Mouse (Mus musculus): ENCODE data around the gene Csrp3.

Gene Csrp3

GRCm38 (mm10) chr7:48867576-48867975 lies 19.7 kb upstream of the Csrp3 start:
- DNase-seq (ENCODE audit: low spot score in 2 of 2) = no peak

GRCm38 (mm10) chr7:48864671-48865458 lies 17.0 kb upstream of the Csrp3 start:
- no peak for DNase-seq (ENCODE audit: low spot score in 2 of 2)

DNA sequence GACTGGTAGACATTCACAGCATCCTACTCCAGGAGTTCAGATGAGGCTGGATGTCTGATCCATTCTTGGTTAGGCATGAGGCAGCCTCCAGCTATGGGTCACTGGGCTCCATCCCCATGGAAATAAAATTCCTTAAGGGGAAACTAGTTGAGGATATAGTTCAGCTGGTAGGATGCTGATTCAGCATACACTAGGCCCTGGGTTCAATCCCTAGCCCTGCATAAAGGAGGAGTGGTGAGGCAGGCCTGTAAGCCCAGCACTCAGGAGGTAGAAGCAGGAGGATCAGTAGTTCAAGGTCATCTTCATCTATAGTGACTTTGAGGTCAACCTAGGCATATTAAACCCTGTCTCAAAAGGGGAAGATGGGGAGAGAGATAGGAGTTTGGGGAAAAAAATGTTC lies 16.4 kb upstream of the Csrp3 start:
- no peak for DNase-seq (ENCODE audit: low spot score in 2 of 2)

DNA sequence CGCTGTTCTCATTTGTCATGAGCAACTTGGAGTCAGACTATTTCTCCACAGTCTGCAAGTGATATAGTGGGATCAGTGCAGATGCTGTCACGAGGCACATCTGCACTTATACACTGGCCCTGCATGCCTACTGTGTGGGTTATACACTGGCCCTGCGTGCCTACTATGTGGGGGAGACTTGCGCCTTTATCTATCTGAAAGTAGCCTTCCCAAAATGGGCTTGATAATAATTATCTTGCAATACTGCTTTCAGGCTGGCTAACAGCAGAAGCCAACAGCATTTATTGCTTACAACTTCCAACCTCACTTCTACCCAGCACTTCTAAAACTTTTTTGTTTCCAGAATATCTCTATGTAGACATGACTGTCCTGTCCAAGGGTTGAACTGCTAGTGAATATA lies 14.0 kb upstream of the Csrp3 start:
- DNase-seq (ENCODE audit: low spot score in 2 of 2) = no peak

GRCm38 (mm10) chr7:48860948-48861347 lies 13.1 kb upstream of the Csrp3 start:
- no peak for DNase-seq (ENCODE audit: low spot score in 2 of 2)

DNA sequence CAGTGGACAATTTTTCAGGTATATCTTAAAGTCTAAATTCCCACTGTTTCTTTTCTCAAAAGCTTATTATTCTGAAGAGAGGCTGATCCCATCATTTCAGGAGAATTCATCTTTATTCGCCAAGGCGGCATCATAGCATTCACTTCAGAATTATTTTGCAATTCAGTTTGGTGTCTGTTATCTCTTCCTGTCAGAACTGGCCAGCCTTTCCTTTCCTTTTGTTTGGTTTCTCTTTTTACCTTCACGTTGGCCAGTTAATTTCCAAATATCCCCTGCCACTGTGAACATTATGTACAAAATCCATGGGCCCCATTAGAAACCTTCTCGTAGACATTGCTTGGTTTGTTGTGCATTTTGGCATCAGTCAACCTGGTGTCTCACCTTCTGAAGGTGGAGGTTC lies 11.5 kb upstream of the Csrp3 start:
- DNase-seq (ENCODE audit: low spot score in 2 of 2) = no peak

- DNase-seq (ENCODE audit: low spot score in 2 of 2) = no peak
Measured at GRCm38 (mm10) chr7:48858257-48858656, 10.4 kb upstream of the Csrp3 start.

DNA sequence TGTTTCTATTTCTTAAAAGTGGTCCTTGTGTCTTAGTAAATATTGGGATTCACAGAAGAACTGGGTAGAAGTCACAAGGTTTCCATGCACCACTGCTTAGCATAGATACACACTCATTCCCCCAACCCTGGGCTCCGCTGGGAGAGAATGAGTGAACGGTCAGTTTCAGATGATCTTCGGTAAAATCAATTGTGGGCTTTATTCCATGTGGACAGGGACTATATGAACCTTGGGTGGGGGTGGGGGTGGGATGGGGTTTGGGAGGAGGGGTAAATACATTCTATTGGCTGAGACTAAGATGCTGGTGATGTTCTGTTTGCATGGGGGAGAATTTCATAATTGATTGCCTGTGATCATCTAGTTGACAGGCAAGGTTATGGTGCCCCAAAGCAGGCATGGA lies 7.6 kb upstream of the Csrp3 start:
- DNase-seq (ENCODE audit: low spot score in 2 of 2) = no peak

DNA sequence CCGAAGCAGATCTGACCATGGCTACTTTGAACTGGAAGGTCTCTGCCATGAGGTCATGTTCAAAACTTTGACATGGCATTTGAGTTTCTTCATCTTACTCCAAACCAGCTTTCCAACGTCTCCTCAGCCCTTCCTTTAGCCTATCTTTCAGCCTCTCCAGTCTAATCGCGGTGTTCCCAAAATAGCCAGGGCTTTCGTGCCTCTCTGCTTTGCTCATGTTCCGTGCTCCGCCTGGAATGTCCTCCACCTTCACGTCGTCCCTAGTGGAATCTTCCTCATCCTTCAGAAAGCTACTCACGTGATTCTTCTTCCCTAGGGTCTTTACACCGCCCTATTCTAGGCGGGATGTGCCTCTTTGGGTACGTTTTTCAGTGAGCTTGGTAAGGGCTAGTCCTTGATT lies 5.7 kb upstream of the Csrp3 start:
- no peak for DNase-seq (ENCODE audit: low spot score in 2 of 2)

DNA sequence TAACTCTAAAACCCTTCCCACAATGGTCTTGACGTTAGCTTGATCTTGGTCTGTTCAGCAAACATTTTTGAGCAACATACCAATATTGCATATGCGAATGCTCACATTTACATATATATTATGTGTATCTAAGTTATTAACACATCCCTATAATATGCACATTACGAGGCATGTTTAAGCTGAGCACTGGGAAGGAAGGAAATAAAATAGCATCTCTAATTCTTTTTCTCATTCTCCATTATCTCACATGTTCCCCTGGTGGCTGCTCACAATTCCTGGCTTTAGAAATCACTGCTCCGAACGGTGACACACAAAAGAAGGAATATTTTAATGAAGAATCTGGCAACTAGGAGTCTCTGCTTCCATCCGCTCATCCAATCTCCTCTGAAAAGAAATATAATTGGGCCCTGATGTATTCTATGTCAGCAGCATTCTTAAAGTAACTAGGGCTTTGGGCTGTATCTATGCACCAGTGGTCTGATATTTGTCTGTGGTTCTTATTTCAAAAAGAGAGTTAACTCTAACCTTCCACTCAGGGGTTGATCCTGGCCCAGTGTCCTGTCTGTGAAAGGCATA lies 3.8 kb upstream of the Csrp3 start:
- DNase-seq (ENCODE audit: low spot score in 2 of 2) = no peak

GRCm38 (mm10) chr7:48846755-48847154 lies 1.1 kb downstream of the Csrp3 start:
- no peak for DNase-seq (ENCODE audit: low spot score in 2 of 2)

DNA sequence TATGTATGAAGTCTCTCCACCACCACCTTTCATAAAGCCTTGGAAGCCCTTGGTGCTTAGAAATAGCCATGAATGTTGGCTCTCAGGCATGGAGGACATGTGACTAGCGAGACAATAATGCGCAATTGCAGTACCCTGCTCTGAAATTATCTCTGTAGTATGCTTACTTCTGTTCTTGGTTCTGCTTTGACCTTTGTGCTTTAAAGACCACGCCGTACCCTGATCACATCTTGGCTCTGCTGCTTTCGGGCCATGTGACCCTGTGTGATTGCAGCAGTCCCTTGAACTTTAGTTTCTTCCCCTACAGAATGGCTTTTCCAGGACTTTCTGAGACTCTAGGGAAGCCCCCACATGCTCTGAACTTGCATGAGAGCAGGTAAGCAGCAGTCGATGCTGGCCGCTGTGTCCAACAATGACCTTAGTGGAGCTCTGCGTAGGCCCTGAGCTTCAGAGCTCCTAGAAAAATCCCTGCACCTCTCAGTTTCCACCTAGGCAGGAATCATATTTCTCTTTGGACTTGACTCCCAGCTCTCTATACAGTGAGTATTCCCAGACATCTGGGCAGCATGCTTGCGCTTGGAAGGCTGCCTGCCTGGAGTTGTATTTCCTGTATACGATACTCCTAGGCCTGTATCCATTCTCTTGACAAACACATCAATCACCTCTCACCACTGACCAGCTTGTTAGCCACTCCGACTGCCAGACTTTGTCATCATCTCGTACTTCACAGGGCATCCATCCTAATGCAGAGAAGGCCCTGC lies 2.4 kb downstream of the Csrp3 start:
- no peak for DNase-seq (ENCODE audit: low spot score in 2 of 2)

GRCm38 (mm10) chr7:48843541-48843940 lies 4.3 kb downstream of the Csrp3 start:
- DNase-seq (ENCODE audit: low spot score in 2 of 2) = no peak

DNA sequence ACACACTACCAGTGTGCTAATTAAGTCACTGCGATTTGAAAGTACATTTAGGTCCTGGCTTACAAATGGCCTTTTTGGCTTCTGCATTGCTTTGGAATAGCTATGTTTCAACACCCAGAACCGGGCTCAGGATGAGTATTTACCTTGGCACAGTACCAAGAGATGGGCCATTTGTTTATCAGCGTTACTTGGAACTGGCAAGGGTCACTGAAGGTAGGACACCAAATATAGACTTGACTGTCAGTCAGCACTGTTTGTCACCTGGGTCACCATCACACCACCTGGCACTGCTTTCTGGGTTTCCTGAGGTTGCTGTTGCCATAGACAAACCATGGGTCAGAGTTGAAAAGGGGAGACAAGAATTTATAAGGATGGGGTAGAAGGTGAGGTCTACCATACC lies 5.5 kb downstream of the Csrp3 start:
- no peak for DNase-seq (ENCODE audit: low spot score in 2 of 2)

GRCm38 (mm10) chr7:48841538-48841937 lies 6.3 kb downstream of the Csrp3 start:
- DNase-seq (ENCODE audit: low spot score in 2 of 2) = no peak

DNA sequence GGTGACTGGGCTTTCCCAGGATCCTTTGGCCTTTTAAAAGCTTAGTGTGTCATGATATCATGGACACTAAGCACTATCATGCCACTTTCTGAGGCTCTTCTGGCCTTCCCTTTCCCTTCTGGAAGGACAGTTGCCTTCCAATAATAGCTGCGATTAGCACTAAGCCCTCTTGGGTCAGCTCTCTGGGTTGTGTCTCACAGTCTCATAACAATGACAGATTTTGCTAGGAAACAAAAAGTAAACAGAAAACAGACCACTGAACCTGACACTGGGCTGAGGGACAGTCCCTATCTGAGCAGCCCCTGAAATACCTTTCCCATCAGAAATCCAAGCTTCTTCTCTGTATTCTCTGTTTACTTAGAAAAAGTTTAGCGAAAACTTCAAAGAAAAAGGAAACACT lies 7.3 kb downstream of the Csrp3 start:
- no peak for DNase-seq (ENCODE audit: low spot score in 2 of 2)

DNA sequence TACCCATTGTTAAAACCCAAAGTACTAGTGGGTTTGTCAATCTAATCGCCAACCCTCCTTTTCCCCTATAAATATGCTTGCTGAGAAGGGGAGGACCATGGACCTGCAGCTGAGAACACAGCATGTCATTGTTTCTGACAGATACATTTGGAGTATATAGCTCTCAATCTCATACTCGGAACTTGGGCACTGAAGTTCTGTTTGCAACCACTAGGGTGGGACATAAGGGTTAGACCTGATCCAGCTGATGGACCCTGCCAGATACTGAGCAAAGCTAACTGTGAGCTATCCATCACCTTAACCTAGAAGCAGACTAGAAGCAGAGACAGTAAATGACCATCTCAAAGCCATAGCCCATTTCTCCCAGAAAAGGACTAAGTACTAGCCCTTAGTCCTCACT lies 9.4 kb downstream of the Csrp3 start:
- no peak for DNase-seq (ENCODE audit: low spot score in 2 of 2)

DNA sequence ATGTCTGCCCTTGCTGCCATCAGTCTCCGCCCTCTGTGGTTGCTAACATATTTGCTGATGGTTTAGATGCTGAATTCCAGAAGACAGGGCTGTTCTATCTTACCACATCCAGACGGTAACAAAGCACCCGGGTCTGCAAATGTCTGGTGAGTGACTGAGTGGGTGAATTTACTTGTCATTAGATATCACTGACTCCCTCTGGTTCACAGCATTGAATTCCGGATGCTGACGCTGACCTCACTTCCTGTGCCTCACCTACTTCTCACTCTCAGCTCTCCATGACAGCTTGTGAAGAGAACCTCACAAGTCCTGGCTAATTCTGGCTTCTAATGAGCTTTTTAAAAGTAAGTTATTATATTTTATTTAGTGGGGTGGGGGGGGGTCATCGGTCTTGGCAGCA lies 10.9 kb downstream of the Csrp3 start:
- DNase-seq (ENCODE audit: low spot score in 2 of 2) = no peak

- no peak for DNase-seq (ENCODE audit: low spot score in 2 of 2)
Measured at GRCm38 (mm10) chr7:48834989-48835626, 12.7 kb downstream of the Csrp3 start.

GRCm38 (mm10) chr7:48834371-48834970 lies 13.4 kb downstream of the Csrp3 start:
- no peak for DNase-seq (ENCODE audit: low spot score in 2 of 2)

DNA sequence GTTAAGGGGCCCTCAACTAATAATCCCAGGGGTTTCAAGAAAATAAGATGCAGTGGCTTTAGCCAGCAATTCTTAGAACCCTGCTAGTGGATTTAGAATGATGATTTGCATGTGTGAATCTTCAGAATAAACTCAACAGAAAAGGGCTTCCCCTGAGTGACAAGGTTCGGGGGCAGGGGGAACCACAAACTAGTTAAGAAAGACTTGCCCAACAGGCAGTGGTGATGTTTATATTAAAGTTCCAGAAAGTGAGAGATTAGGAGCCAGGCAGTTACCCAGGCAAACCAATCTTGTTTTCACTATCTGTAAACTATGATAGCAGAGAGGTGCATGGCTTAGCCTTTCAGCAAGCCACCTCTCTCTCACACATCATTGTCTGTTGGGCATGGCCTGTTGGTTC lies 15.1 kb downstream of the Csrp3 start:
- DNase-seq (ENCODE audit: low spot score in 2 of 2) = no peak

DNA sequence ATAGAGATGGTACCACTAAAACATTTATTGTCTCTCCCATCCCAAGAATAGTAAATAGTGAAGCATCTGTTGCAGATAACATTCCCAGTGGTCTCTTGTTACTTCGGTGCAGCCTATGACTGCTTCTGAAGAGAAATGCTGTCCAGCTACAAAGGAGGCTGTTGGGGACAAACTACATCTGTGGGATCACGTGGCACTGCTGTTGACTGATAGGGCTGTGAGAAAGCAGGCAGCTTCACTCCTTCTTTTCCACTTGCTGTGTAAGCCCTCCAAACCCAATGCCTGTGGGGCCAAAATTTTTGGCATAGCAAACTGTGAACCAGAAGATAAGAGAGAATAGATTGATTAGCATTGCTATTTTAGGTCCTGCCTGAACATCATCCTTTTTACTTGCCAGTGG lies 17.4 kb downstream of the Csrp3 start:
- DNase-seq (ENCODE audit: low spot score in 2 of 2) = no peak
